Mouse (Mus musculus) C2C12 (cell line): Measurements from ENCODE around the gene Smo. TPM values are rescaled to one million over a fixed set of nuclear protein-coding genes. Genes with fewer than 3 reads are reported as not detected.

Source experiments
- H3K27me3 ChIP-seq: one replicate; pipeline ENCODE4 v1.6.1; 2011; ENCODE audit not compliant: control insufficient read depth, insufficient read depth, insufficient read length
- H3K36me3 ChIP-seq: one replicate; pipeline ENCODE4 v1.6.1; 2011; ENCODE audit not compliant: control insufficient read depth, insufficient read depth
- H3K4me3 ChIP-seq: one replicate; pipeline ENCODE4 v1.5.1; 2011; ENCODE audit warnings: mild to moderate bottlenecking, control low read depth; ENCODE audit not compliant: poor library complexity, insufficient read depth, severe bottlenecking
- H3K79me2 ChIP-seq: one replicate; pipeline ENCODE4 v1.6.1; 2011; ENCODE audit not compliant: control insufficient read depth, insufficient read depth
- H3K79me3 ChIP-seq: one replicate; pipeline ENCODE4 v1.6.1; 2011; ENCODE audit warnings: low read depth, control low read depth
- H3ac ChIP-seq: one replicate; pipeline ENCODE3; 2011; ENCODE audit warnings: low read depth; ENCODE audit not compliant: control insufficient read depth, insufficient read length
- CEBPB ChIP-seq: IDR thresholded peaks from one replicate; pipeline ENCODE4 v1.6.1; 2011; ENCODE audit warnings: low read depth, mild to moderate bottlenecking, control low read depth, moderate library complexity
- CTCF ChIP-seq: IDR thresholded peaks from one replicate; pipeline ENCODE4 v1.5.1; 2011; ENCODE audit not compliant: control insufficient read depth, insufficient read depth, insufficient read length
- FOSL1 ChIP-seq: IDR thresholded peaks from one replicate; pipeline ENCODE4 v1.8.0; 2011; ENCODE audit warnings: mild to moderate bottlenecking, low read length; ENCODE audit not compliant: poor library complexity, insufficient read depth, severe bottlenecking
- MAX ChIP-seq: IDR thresholded peaks from one replicate; pipeline ENCODE4 v1.6.1; 2011; ENCODE audit warnings: mild to moderate bottlenecking, control low read depth
- MYOD1 ChIP-seq: IDR thresholded peaks from one replicate; pipeline ENCODE4 v1.6.1; 2011; ENCODE audit warnings: low read depth; ENCODE audit not compliant: control insufficient read depth, insufficient read length
- MYOG ChIP-seq: IDR thresholded peaks from one replicate; pipeline ENCODE4 v1.6.1; 2011; ENCODE audit not compliant: control insufficient read depth, insufficient read length; ENCODE audit errors: extremely low read depth
- USF1 ChIP-seq: IDR thresholded peaks from one replicate; pipeline ENCODE4 v1.6.1; 2011; ENCODE audit warnings: low read depth, mild to moderate bottlenecking, control low read depth, moderate library complexity
- polyA plus RNA-seq: library from polyadenylated mRNA; unstranded; fragments of >200 nt; fragmentation: generic; extraction: Trizol; gene quantifications from one replicate; pipeline ENCODE4 v1.2.1, GENCODE M21; 2012; ENCODE audit warnings: missing spikeins

Smo gene
- polyA plus RNA-seq, 1 experiment: 86.2 TPM

- Histone ChIP-seq H3K36me3 (peaks cover 7% of the 10 kb centered on the region), H3K79me3 (peaks cover 43% of the 10 kb centered on the region), H3ac (peak overlapping the region; percentile 94), H3K79me2 (peaks cover 54% of the 10 kb centered on the region), H3K27me3 (no peaks in the 10 kb centered on the region), H3K4me3 (peak overlapping the region; percentile 57)
- TF ChIP-seq USF1 (no peak), MYOG (no peak), CEBPB (no peak), MYOD1 (no peak), FOSL1 (no peak), MAX (peak; percentile 79), CTCF (no peak)
Observed at GRCm38 (mm10) chr6:29735689-29736451, 567 bp downstream of the Smo start.

GRCm38 (mm10) chr6:29736610-29737458 lies 1.5 kb downstream of the Smo start:
- H3K36me3 ChIP-seq: peaks cover 7% of the 10 kb centered on the region
- peak overlapping the region; percentile 94 for H3ac ChIP-seq
- H3K79me2 ChIP-seq: peaks cover 61% of the 10 kb centered on the region
- H3K79me3 ChIP-seq: peaks cover 49% of the 10 kb centered on the region
- no peaks in the 10 kb centered on the region for H3K27me3 ChIP-seq
- no peak for TF ChIP-seq CEBPB
- TF ChIP-seq MYOG: no peak
- TF ChIP-seq MYOD1: no peak
- no peak for TF ChIP-seq FOSL1
- TF ChIP-seq CTCF: no peak
- TF ChIP-seq MAX: no peak
- TF ChIP-seq USF1: no peak
- peak overlapping the region; percentile 57 for H3K4me3 ChIP-seq

- Histone ChIP-seq H3K27me3 (no peaks in the 10 kb centered on the region), H3K36me3 (peaks cover 18% of the 10 kb centered on the region), H3K79me3 (peaks cover 8% of the 10 kb centered on the region), H3ac (no peak overlapping the region), H3K79me2 (peaks cover 15% of the 10 kb centered on the region), H3K4me3 (no peak overlapping the region)
- no peak for TF ChIP-seq FOSL1
- TF ChIP-seq MYOD1: no peak
Observed at GRCm38 (mm10) chr6:29751466-29752152, 16.3 kb downstream of the Smo start.

GRCm38 (mm10) chr6:29753336-29753735 lies 18.0 kb downstream of the Smo start:
- Histone ChIP-seq H3ac (no peak overlapping the region), H3K36me3 (peaks cover 30% of the 10 kb centered on the region), H3K79me3 (peaks cover 2% of the 10 kb centered on the region), H3K79me2 (peaks cover 5% of the 10 kb centered on the region), H3K27me3 (no peaks in the 10 kb centered on the region), H3K4me3 (no peak overlapping the region)
- no peak for TF ChIP-seq CEBPB
- TF ChIP-seq USF1: no peak
- TF ChIP-seq MAX: no peak
- no peak for TF ChIP-seq CTCF
- TF ChIP-seq FOSL1: no peak
- no peak for TF ChIP-seq MYOG
- no peak for TF ChIP-seq MYOD1

- TF ChIP-seq MYOG (no peak), FOSL1 (no peak), MAX (no peak), USF1 (no peak), CTCF (no peak), MYOD1 (no peak), CEBPB (no peak)
- Histone ChIP-seq H3K79me2 (peaks cover 5% of the 10 kb centered on the region), H3K36me3 (peaks cover 41% of the 10 kb centered on the region), H3K27me3 (no peaks in the 10 kb centered on the region), H3K79me3 (no peaks in the 10 kb centered on the region), H3ac (no peak overlapping the region), H3K4me3 (no peak overlapping the region)
Observed at GRCm38 (mm10) chr6:29756001-29756400, 20.7 kb downstream of the Smo start.
